Mouse (Mus musculus): ENCODE measurements around the gene Apom.

- TF ChIP-seq POLR2A (IDR thresholded peaks at IDR 0.05; ENCODE audit: insufficient read depth, low read depth, low read length) (no peak), CTCF (IDR thresholded peaks at IDR 0.05; ENCODE audit: insufficient read depth, low read depth, low read length) (no peak)
These were observed 25.3 kb downstream of the Apom start for GRCm38 (mm10) chr17:35106522-35106921.

Data from olfactory bulb, adult 2 months (tissue).